Mouse (Mus musculus) G1E (cell line): ENCODE results near the gene 1700014D04Rik.

Experiments used
- CTCF ChIP-seq: IDR thresholded peaks from 2 replicates; pipeline ENCODE4 v1.5.1; 2012; ENCODE audit warnings: low read depth, low read length, inconsistent platforms, mixed read lengths
- GATA1 ChIP-seq: IDR thresholded peaks from 2 replicates; pipeline ENCODE4 v1.6.1; 2012; ENCODE audit warnings: borderline replicate concordance, low read length, inconsistent platforms, mixed read lengths
- TAL1 ChIP-seq: conservative IDR thresholded peaks from 2 replicates; pipeline ENCODE4 v1.6.1; 2012; ENCODE audit warnings: low read depth, low read length, inconsistent platforms, mixed read lengths

DNA sequence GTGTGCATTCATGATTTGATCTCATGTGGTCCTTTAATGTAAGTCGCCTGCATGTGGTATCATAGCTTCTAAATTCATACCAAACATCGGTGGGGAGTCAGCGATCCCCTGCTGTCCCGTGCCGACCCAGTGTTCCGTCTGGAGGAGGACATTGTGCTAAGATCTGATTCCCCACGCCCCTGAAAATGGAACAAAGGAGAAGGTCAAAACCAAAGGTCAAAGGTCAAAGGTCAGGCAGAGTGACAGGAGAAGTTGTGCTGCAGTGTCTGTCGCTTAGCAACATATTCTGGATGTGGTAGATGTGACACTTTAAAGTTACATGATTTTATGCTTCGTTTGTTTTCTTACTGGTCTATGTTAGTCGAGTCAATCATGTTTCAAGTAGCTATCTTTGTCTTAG is 55.1 kb downstream of the 1700014D04Rik start:
- TF ChIP-seq CTCF (no peak), GATA1 (no peak), TAL1 (no peak)
